Mouse (Mus musculus) liver, embryonic 11.5 days (tissue): ENCODE data around the gene Cpvl. TPM values are rescaled to one million over a fixed set of nuclear protein-coding genes. Genes with fewer than 3 reads are reported as not detected.

Source experiments
- ATAC-seq: fragments of 200-750 bp; cut with Nextera tagmentation; replicated peaks from 2 replicates; pipeline ENCODE4 v1.8.0; 2017; ENCODE audit warnings: moderate number of reproducible peaks, mild to moderate bottlenecking, moderate TSS enrichment, moderate library complexity; ENCODE audit not compliant: low FRiP score
- DNase-seq: peaks from one replicate; pipeline ENCODE4 v3.0.0-alpha.2; 2017; ENCODE audit warnings: low spot score
- H3K27ac ChIP-seq: fragments of 300-500 bp; sonication (generic); 2 replicates; pipeline ENCODE4 v1.5.1; 2014; ENCODE audit warnings: mild to moderate bottlenecking, low read depth, low read length, control low read depth
- H3K27me3 ChIP-seq: fragments of 300-500 bp; sonication (generic); replicated peaks from 2 replicates; pipeline ENCODE4 v1.6.1; 2014; ENCODE audit warnings: low read length, mixed read lengths; ENCODE audit not compliant: control insufficient read depth, insufficient read depth
- H3K36me3 ChIP-seq: fragments of 300-500 bp; sonication (generic); 2 replicates; pipeline ENCODE4 v1.6.1; 2014; ENCODE audit warnings: mild to moderate bottlenecking, low read length, moderate library complexity, mixed read lengths; ENCODE audit not compliant: control insufficient read depth, insufficient read depth
- H3K4me1 ChIP-seq: fragments of 300-500 bp; sonication (generic); replicated peaks from 2 replicates; pipeline ENCODE4 v1.6.1; 2014; ENCODE audit warnings: low read length, mixed read lengths; ENCODE audit not compliant: control insufficient read depth, insufficient read depth
- H3K4me2 ChIP-seq: fragments of 300-500 bp; sonication (generic); 2 replicates; pipeline ENCODE4 v1.6.1; 2014; ENCODE audit warnings: mild to moderate bottlenecking, control low read depth, moderate library complexity
- H3K4me3 ChIP-seq: fragments of 300-500 bp; sonication (generic); 2 replicates; pipeline ENCODE4 v1.5.1; 2014; ENCODE audit warnings: low read depth, low read length, control low read depth
- H3K9ac ChIP-seq: fragments of 300-500 bp; sonication (generic); 2 replicates; pipeline ENCODE4 v1.6.1; 2014; ENCODE audit warnings: low read depth, low read length, control low read depth
- H3K9me3 ChIP-seq: fragments of 300-500 bp; sonication (generic); 2 replicates; pipeline ENCODE4 v1.6.1; 2016; ENCODE audit warnings: low read length, inconsistent platforms, mixed read lengths; ENCODE audit not compliant: control insufficient read depth
- WGBS: fragments of 180-500 bp; shearing (Covaris S2); extraction: QIAGEN DNeasy Blood & Tissue Kit; methylation state at CpG from one replicate; pipeline ENCODE4 v1.1.7; 2014; 5-methylcytosine and 5-hydroxymethylcytosine counted together
- polyA plus RNA-seq: library from polyadenylated mRNA; unstranded; fragments of >200 nt; fragmentation: Nextera tagmentation; extraction: Ambion mirVana; gene quantifications from 2 replicates; pipeline ENCODE4 v1.2.1, GENCODE M21; 2014

Cpvl gene
- polyA plus RNA-seq, 1 experiment from 2014 or later: not detected

DNA sequence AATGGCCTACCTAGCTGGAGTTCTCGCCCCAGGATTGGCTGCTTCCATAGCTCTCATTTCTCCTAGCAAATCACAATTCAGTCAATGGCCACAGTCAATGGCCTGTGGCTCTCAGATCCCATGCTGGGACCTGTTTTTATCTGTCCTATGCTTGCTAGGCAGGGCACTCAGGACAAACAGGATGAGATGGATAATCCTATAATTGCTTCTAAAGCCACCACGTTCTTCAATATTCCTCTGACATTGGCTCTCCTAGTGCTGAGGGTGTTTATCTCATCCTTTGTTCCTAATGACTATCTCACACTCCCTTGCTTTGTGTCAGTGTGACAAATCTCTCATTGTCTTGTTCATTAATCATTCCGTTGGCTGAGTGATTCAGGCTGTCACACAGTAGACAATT lies 39.5 kb downstream of the Cpvl start:
- Histone ChIP-seq H3K4me2 (no peak overlapping the region), H3K27ac (no peak overlapping the region), H3K9me3 (no peaks in the 10 kb centered on the region), H3K9ac (no peak overlapping the region), H3K4me1 (no peaks in the 10 kb centered on the region), H3K36me3 (no peaks in the 10 kb centered on the region), H3K4me3 (no peak overlapping the region), H3K27me3 (no peaks in the 10 kb centered on the region)
- DNase-seq: no peak
- no peak for ATAC-seq
- 41% methylated on average over 3 of the region's 3 CpGs for WGBS

DNA sequence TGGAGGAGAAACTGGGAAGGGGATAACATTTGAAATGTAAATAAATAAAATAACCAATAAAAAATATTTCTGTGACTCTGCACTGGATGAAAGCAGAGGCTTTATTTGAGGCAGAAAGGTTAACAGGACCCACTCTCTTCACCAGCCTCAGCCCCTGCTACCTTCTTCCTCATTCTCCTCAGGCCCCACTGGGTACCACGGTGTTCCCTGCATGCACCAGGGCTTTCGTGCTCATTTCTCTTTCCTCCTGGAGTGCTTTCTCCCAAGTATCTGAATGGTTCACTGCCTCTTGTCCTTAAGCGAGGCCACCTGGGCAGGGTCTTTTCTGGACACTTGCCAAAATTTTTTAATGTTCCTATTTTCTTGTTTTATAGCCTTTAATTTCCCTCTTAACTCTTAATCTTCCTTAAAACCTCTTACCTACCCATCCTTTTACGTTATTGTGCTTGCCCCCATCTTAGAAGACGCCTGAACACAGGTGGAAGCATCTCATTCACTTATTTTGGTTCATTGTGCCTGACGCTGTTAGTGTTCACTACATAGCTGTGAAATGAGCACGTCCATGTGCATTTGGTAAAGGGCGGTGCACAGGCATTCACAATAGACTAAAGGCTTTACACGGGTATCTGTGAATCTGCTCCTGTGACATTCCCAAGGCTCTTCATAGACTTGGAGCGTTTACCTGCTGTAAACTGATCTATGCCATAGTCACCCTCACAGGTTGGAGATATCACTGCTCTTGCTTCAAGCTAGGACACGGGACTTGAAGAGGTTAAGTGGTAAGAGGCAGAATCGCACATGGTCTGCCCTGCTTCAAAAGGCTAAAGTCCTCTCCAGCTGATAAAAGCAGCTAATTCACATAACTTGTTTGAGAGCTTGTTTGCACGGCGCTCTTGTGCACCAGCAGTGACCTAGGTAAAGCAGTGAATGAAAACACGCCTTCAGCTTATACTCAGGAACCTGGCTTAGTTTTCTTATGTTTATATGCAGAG lies 41.0 kb downstream of the Cpvl start:
- H3K36me3 ChIP-seq: no peaks in the 10 kb centered on the region
- H3K9ac ChIP-seq: no peak overlapping the region
- H3K4me1 ChIP-seq: no peaks in the 10 kb centered on the region
- H3K27me3 ChIP-seq: no peaks in the 10 kb centered on the region
- DNase-seq (no peak), ATAC-seq (no peak)
- 72% methylated on average over 15 of the region's 15 CpGs for WGBS
- H3K9me3 ChIP-seq: no peaks in the 10 kb centered on the region
- no peak overlapping the region for H3K27ac ChIP-seq
- no peak overlapping the region for H3K4me2 ChIP-seq
- no peak overlapping the region for H3K4me3 ChIP-seq

DNA sequence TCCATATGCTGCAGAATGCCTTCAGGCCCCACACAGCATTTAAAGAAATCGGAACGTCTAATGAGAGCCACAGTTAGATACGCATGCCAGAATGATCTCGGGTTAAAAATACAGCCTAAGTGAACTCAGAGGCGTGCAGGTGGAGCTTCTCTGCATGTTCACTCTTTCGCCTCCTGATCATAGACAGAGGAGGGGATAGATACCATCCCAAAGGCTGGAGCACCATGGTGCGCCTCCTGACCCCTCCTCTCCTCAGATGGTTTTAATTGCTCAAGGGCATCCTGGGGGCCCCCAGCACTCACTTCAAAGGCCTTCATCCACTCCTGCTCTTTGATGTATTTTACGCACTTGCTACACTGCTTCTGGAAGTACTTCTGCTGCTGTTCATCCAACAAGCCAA lies 46.9 kb downstream of the Cpvl start:
- H3K27ac ChIP-seq: no peak overlapping the region
- H3K9me3 ChIP-seq: no peaks in the 10 kb centered on the region
- H3K27me3 ChIP-seq: no peaks in the 10 kb centered on the region
- H3K9ac ChIP-seq: no peak overlapping the region
- no peaks in the 10 kb centered on the region for H3K4me1 ChIP-seq
- no peak for DNase-seq
- ATAC-seq: no peak
- H3K4me2 ChIP-seq: no peak overlapping the region
- H3K36me3 ChIP-seq: no peaks in the 10 kb centered on the region
- 83% methylated on average over 8 of the region's 8 CpGs for WGBS
- no peak overlapping the region for H3K4me3 ChIP-seq

DNA sequence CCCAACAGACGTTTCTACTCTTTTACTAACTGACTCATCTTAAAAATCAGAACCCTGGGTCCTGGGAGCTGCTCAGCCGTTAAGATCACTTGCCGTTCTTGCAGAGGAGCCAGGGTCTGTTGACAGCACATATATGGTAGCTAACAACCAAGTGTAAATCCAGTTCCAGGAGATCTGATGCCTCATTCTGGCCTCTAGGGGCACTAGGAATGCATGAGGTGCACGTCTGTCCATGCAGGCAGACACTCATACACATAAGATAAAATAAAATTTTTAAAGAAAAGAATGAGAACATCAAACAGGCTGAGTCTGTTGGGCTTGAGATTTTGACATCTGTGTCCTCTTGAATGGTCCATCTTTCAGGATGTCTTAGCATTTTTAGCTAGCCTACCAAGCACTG lies 48.6 kb downstream of the Cpvl start:
- WGBS: 60% methylated on average over 4 of the region's 4 CpGs
- no peak overlapping the region for H3K27ac ChIP-seq
- DNase-seq (no peak), ATAC-seq (no peak)
- H3K9me3 ChIP-seq: no peaks in the 10 kb centered on the region
- no peak overlapping the region for H3K4me2 ChIP-seq
- no peak overlapping the region for H3K4me3 ChIP-seq
- no peaks in the 10 kb centered on the region for H3K36me3 ChIP-seq
- H3K9ac ChIP-seq: no peak overlapping the region
- H3K4me1 ChIP-seq: no peaks in the 10 kb centered on the region
- no peaks in the 10 kb centered on the region for H3K27me3 ChIP-seq

DNA sequence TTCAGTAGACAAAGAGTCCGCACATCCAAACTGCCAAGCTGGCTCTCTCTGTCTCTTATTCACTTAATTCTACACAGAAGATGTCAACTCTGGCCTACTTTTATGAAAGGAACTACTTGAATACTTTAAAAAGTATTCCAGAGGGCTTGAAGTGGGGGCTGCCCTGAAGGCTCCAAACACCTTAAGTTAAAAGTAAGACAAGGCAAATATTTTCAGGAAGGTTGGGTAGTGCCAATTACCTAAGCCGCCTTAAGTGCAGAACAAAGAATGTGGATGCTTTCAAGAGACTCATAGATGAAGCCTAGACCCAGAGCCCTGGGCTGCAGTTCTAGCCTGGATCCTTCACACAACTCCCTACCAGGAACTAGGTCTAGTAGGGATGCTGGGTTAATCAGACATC lies 52.3 kb downstream of the Cpvl start:
- H3K4me3 ChIP-seq: no peak overlapping the region
- no peaks in the 10 kb centered on the region for H3K27me3 ChIP-seq
- no peak overlapping the region for H3K27ac ChIP-seq
- WGBS: 84% methylated on average over 2 of the region's 2 CpGs
- H3K9ac ChIP-seq: no peak overlapping the region
- DNase-seq: no peak
- H3K4me2 ChIP-seq: no peak overlapping the region
- H3K9me3 ChIP-seq: no peaks in the 10 kb centered on the region
- H3K36me3 ChIP-seq: no peaks in the 10 kb centered on the region
- H3K4me1 ChIP-seq: no peaks in the 10 kb centered on the region
- ATAC-seq: no peak

DNA sequence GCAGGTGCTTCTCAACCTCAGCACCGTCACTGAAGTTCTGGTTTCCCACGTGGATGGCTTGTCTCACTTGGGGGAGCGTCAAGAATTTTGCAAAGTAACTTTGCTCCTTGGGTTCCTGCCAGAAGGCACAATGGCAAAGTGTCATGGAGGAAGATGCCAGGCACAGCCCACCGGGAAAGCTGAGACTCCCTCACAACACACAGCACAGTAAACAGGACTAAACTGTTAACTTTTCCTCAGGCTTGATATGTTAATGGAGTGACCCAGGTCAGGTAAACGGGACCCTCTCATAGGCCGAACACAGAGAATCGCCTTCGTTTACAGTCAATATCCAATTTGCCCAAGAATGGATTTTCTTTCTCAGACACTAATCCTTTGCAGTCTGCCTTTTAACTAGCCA lies 53.3 kb downstream of the Cpvl start:
- H3K4me3 ChIP-seq: no peak overlapping the region
- no peak overlapping the region for H3K27ac ChIP-seq
- no peak overlapping the region for H3K9ac ChIP-seq
- no peaks in the 10 kb centered on the region for H3K4me1 ChIP-seq
- WGBS: 61% methylated on average over 8 of the region's 8 CpGs
- H3K4me2 ChIP-seq: no peak overlapping the region
- ATAC-seq (no peak), DNase-seq (no peak)
- H3K27me3 ChIP-seq: no peaks in the 10 kb centered on the region
- no peaks in the 10 kb centered on the region for H3K9me3 ChIP-seq
- H3K36me3 ChIP-seq: no peaks in the 10 kb centered on the region

DNA sequence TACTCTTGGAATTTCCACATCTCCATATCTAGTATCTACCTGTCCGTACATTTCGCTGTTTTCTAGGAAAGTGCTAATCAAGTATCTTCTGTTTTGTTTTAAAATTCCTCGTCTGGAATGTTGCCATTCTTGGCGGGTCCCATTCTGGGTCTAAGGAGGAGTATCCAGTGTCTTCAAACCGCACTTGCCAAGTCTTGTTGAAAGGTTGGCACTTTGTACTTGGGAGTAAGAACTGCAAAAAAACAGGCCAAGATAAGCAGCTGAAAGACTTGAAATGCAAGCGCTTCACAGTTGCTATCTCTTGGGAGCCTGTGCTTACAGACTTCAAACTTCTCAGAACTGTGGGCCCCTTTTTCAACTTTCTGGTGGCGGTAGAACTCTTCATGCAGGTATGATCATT lies 58.4 kb downstream of the Cpvl start:
- Histone ChIP-seq H3K9ac (no peak overlapping the region), H3K27me3 (no peaks in the 10 kb centered on the region), H3K4me3 (no peak overlapping the region), H3K4me1 (no peaks in the 10 kb centered on the region), H3K9me3 (no peaks in the 10 kb centered on the region), H3K27ac (no peak overlapping the region), H3K36me3 (no peaks in the 10 kb centered on the region), H3K4me2 (no peak overlapping the region)
- ATAC-seq (no peak), DNase-seq (no peak)
- WGBS: 77% methylated on average over 7 of the region's 7 CpGs

DNA sequence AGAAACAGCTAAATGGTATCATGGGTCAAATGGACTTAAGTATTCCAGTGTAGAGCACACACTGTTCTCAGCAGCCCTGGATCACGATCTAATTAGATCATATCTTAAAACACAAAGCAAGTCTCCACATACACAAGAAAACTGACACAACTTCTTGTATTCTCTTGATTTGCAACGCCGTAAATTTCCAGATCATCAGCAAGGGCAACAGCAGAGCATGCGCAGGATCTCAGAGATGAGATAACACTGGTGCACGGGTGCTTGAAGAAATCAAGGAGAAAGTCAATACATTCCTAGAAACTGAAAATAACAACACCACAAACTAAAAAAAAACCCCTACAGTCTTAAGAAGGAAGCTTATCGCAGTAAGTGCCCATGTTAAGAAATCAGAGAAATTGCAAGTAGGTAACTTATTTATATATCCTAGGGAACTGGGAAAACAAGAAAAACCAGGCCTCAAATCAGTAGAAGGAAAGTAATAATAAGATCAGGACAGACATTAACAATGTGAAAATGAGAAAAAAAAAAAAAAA lies 61.4 kb downstream of the Cpvl start:
- no peaks in the 10 kb centered on the region for H3K36me3 ChIP-seq
- H3K4me1 ChIP-seq: no peaks in the 10 kb centered on the region
- no peak for ATAC-seq
- H3K9me3 ChIP-seq: no peaks in the 10 kb centered on the region
- H3K27me3 ChIP-seq: no peaks in the 10 kb centered on the region
- no peak overlapping the region for H3K4me2 ChIP-seq
- no peak overlapping the region for H3K27ac ChIP-seq
- WGBS: 82% methylated on average over 6 of the region's 6 CpGs
- no peak overlapping the region for H3K4me3 ChIP-seq
- H3K9ac ChIP-seq: no peak overlapping the region
- DNase-seq: no peak

DNA sequence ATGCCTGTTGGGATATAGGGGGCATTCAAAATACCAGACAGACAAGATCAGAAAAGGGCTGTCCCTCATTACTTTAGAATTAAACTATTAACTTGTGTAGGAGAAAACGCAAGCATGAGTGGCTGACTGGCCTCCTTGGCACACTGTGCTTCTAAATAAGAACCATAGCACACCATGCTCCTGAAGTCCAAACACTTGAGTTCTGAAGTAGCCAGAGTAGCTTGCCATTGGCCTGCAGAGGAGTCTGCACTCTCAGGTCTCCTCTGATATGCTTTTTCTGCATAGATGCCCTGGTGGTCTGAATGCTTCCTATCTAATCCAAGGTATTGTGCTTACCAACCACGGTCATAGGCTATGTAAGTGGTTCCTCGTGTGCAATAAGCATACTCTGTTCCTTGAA lies 63.1 kb downstream of the Cpvl start:
- H3K36me3 ChIP-seq: no peaks in the 10 kb centered on the region
- no peak overlapping the region for H3K27ac ChIP-seq
- no peak overlapping the region for H3K9ac ChIP-seq
- ATAC-seq (no peak), DNase-seq (no peak)
- H3K27me3 ChIP-seq: no peaks in the 10 kb centered on the region
- H3K4me1 ChIP-seq: no peaks in the 10 kb centered on the region
- no peak overlapping the region for H3K4me3 ChIP-seq
- H3K9me3 ChIP-seq: no peaks in the 10 kb centered on the region
- WGBS: 78% methylated on average over 3 of the region's 3 CpGs
- H3K4me2 ChIP-seq: no peak overlapping the region
